Mouse (Mus musculus): ENCODE data around the gene Prkab2. TPM values are rescaled to one million over a fixed set of nuclear protein-coding genes. Genes with fewer than 3 reads are reported as not detected.

The Prkab2 gene
- total and polyA plus RNA-seq, 3 experiments, result 3.3 to 7.0 TPM; not detected in 1

DNA sequence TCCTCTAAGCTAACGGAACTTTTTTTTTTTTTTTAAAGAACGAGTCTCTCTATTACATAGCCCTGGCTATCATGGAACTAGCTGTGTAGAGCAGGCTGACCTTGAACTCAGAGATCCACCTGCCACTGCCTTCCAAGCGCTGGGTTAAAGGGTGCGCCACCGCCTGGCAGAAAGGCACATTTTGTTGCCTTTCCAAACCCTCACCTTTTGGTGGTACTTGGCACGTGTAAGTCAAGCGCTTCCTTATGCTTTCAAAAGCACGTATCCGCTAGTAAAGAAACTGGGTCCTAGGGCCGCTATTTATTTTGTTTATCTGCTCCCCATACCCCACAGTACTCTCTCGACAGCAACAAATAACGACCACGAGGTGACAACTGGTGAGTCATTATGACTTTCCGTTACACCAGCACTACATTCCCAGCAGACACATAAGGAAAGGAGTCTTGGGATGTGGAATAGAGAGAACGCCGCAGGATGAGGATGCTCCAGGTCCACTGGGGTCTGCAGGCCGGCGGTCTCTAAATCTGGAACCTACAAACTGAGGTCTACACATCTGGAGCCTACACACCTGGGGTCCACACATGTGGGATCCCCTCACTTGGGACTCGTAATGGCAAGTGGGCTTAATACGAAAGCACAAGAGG, 48.7 kb upstream of the Prkab2 start (continued):
- TF ChIP-seq USF2 (IDR thresholded peaks at IDR 0.05; ENCODE audit: borderline replicate concordance in 1 of 2, insufficient read depth in 1 of 2, low read depth in 1 of 2, low read length in 2 of 2) (no peak), CHD1 (IDR thresholded peaks at IDR 0.05; ENCODE audit: low read depth, low read length) (peak; percentile 92; the same call in 1 of the 2 replicates), NRF1 (IDR thresholded peaks at IDR 0.05; ENCODE audit: insufficient read depth, low read depth, low read length, poor library complexity, severe bottlenecking) (no peak), POLR2AphosphoS5 (IDR thresholded peaks at IDR 0.05; ENCODE audit: borderline replicate concordance, low read depth, low read length) (no peak), KAT2A (conservative IDR thresholded peaks at IDR 0.05; ENCODE audit: low read depth, low read length) (no peak), NELFE (IDR thresholded peaks at IDR 0.05; ENCODE audit: low read depth, low read length) (no peak), TBP (IDR thresholded peaks at IDR 0.05; ENCODE audit: low read depth, low read length) (0 out of 2 replicates have a peak, but pooled peaks have one; percentile 51), ZKSCAN1 (IDR thresholded peaks at IDR 0.05; ENCODE audit: low read depth, low read length) (no peak), BHLHE40 (IDR thresholded peaks at IDR 0.05; ENCODE audit: borderline replicate concordance, low read depth, low read length) (peak; percentile 89; the same call in 1 of the 2 replicates)

DNA sequence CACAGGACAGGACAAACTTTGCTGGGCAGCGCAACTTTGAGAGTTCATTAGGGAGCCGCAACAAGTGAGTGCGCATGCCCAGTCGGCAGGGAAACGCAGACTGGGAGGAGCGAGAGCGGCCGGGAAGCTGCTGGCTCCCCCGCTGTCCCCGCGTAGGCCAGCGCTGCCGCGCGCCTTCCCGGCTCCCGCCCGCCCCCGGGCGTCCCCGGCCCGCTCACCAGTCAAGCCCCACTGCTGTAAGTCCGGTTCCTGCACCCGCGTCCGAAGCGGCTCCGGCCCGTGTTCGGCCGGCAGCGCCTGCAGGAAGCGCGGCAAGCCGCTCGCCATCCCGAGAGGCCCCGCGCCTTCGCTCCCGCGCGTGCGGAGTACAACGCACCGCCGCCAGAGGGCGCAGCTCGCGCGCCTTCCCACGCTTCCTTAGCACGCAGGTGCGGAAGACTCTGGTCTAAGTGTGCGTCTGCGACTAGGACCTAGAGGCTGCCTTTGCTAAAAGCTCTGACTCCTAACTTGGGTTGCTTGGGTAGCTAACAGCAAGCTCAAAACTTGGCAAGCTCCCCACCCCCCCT, 48.1 kb upstream of the Prkab2 start, which contains the start of gene Chd1l:
Chd1l (minus strand) TSS at position 359 of the 566 bp plus-strand sequence.
- H3K36me3 ChIP-seq (ENCODE audit: control insufficient read depth in 1 of 2, insufficient read depth in 2 of 2, low read length in 2 of 2), result peaks cover 0 to 14% of the 10 kb centered on the region in 2 experiments; a peak in 2 of 4 replicates
- H3K9ac ChIP-seq (ENCODE audit: control insufficient read depth, low read depth, low read length, poor library complexity, severe bottlenecking), result peak within 1 kb of the TSS; percentile 84
- peak within 1 kb of the TSS; percentile 80 for H3K27ac ChIP-seq (ENCODE audit: control insufficient read depth, low read depth, low read length)
- H3K4me1 ChIP-seq (ENCODE audit: control insufficient read depth in 1 of 2, insufficient read depth in 2 of 2, low read length in 2 of 2), result peaks cover 4 to 11% of the 10 kb centered on the region in 2 experiments
- peak within 1 kb of the TSS; percentile 68 to 84 for H3K4me3 ChIP-seq (ENCODE audit: control insufficient read depth in 1 of 2, insufficient read depth in 1 of 2, low read depth in 2 of 2, low read length in 2 of 2)
- H3K9me3 ChIP-seq (replicated peaks; ENCODE audit: insufficient read depth, low read length), result no peaks in the 10 kb centered on the region
- peaks cover 29% of the 10 kb centered on the region for H3K79me2 ChIP-seq (ENCODE audit: control insufficient read depth, insufficient read depth, low read length, poor library complexity)
- no peaks in the 10 kb centered on the region for H3K27me3 ChIP-seq (ENCODE audit: control insufficient read depth in 1 of 2, insufficient read depth in 2 of 2, low read length in 2 of 2)
- peak; percentile 98 for DNase-seq (ENCODE audit: low read depth, low spot score)
- TF ChIP-seq MEF2A (IDR thresholded peaks at IDR 0.05; ENCODE audit: extremely low read depth, insufficient replicate concordance, low read depth, low read length, poor library complexity, severe bottlenecking), result no peak
- peak; percentile 98 to 100 (median 98) for TF ChIP-seq CTCF (IDR thresholded peaks at IDR 0.05 in 2 of 3, conservative IDR thresholded peaks at IDR 0.05 in 1 of 3; ENCODE audit: control insufficient read depth in 1 of 3, insufficient read depth in 1 of 3, low read depth in 2 of 3, low read length in 3 of 3, poor library complexity in 1 of 3, severe bottlenecking in 1 of 3)
- peak; percentile 95 for TF ChIP-seq POLR2AphosphoS2 (IDR thresholded peaks at IDR 0.05; ENCODE audit: low read length)
- peak; percentile 94 for TF ChIP-seq ELF1 (IDR thresholded peaks at IDR 0.05; ENCODE audit: low read depth, low read length)
- peak; percentile 85 for TF ChIP-seq ZMIZ1 (IDR thresholded peaks at IDR 0.05; ENCODE audit: low read depth, low read length)
- TF ChIP-seq GATA1 (IDR thresholded peaks at IDR 0.05; ENCODE audit: low read depth, low read length), result peak; percentile 17; the same call in 1 of the 2 replicates
- no peak; the same call in 1 of the 2 replicates for TF ChIP-seq ETS1 (IDR thresholded peaks at IDR 0.05; ENCODE audit: low read depth, low read length)
- TF ChIP-seq MXI1 (IDR thresholded peaks at IDR 0.05; ENCODE audit: low read depth, low read length), result peak; percentile 89
- peak; percentile 75 for TF ChIP-seq TCF12 (IDR thresholded peaks at IDR 0.05; ENCODE audit: low read depth, low read length)
- TF ChIP-seq ZKSCAN1 (IDR thresholded peaks at IDR 0.05; ENCODE audit: low read depth, low read length), result no peak
- TF ChIP-seq MAX (IDR thresholded peaks at IDR 0.05; ENCODE audit: low read length), result peak; percentile 96
- no peak for TF ChIP-seq TAL1 (IDR thresholded peaks at IDR 0.05; ENCODE audit: low read length)
- peak; percentile 95 for TF ChIP-seq NELFE (IDR thresholded peaks at IDR 0.05; ENCODE audit: low read depth, low read length)
- no peak for TF ChIP-seq CHD1 (IDR thresholded peaks at IDR 0.05; ENCODE audit: low read depth, low read length)
- no peak for TF ChIP-seq JUND (IDR thresholded peaks at IDR 0.05; ENCODE audit: low read depth, low read length)
- peak; percentile 58 for TF ChIP-seq RAD21 (IDR thresholded peaks at IDR 0.05; ENCODE audit: low read depth, low read length)
- TF ChIP-seq POLR2A (IDR thresholded peaks at IDR 0.05; ENCODE audit: control insufficient read depth in 1 of 2, insufficient read depth in 1 of 2, low read depth in 1 of 2, low read length in 2 of 2, poor library complexity in 1 of 2), result peak; percentile 97 to 99
- TF ChIP-seq EP300 (IDR thresholded peaks at IDR 0.05; ENCODE audit: low read depth in 1 of 2, low read length in 2 of 2), result peak in 1 of 2 experiments; percentile 25; a peak in 1 of 4 replicates
- no peak for TF ChIP-seq KAT2A (conservative IDR thresholded peaks at IDR 0.05; ENCODE audit: low read depth, low read length)
- TF ChIP-seq MAZ (IDR thresholded peaks at IDR 0.05; ENCODE audit: low read depth, low read length), result peak; percentile 46; the same call in 1 of the 2 replicates
- TF ChIP-seq ZC3H11A (IDR thresholded peaks at IDR 0.05; ENCODE audit: low read depth, low read length), result no peak
- peak; percentile 73 for TF ChIP-seq NRF1 (IDR thresholded peaks at IDR 0.05; ENCODE audit: insufficient read depth, low read depth, low read length, poor library complexity, severe bottlenecking)
- TF ChIP-seq E2F4 (IDR thresholded peaks at IDR 0.05; ENCODE audit: borderline replicate concordance, low read depth, low read length), result peak; percentile 87; the same call in 1 of the 2 replicates
- TF ChIP-seq USF2 (IDR thresholded peaks at IDR 0.05; ENCODE audit: borderline replicate concordance in 1 of 2, insufficient read depth in 1 of 2, low read depth in 1 of 2, low read length in 2 of 2), result no peak
- TF ChIP-seq RCOR1 (IDR thresholded peaks at IDR 0.05; ENCODE audit: low read depth, low read length), result peak; percentile 61; the same call in 1 of the 2 replicates
- no peak; the same call in 1 of the 2 replicates for TF ChIP-seq POLR2AphosphoS5 (IDR thresholded peaks at IDR 0.05; ENCODE audit: borderline replicate concordance, low read depth, low read length)
- peak; percentile 76 for TF ChIP-seq SMC3 (IDR thresholded peaks at IDR 0.05; ENCODE audit: low read depth, low read length)
- peak; percentile 82 for TF ChIP-seq TBP (IDR thresholded peaks at IDR 0.05; ENCODE audit: low read depth, low read length)
- peak; percentile 52; the same call in 1 of the 2 replicates for TF ChIP-seq BHLHE40 (IDR thresholded peaks at IDR 0.05; ENCODE audit: borderline replicate concordance, low read depth, low read length)

Measured in MEL (cell line).